Mouse (Mus musculus) mouse trophoblast stem cell (cell line): ENCODE measurements around the gene Sptbn1.
"Not testable (repeated sequence)": the region's sequence is repeated elsewhere in the genome, so short reads cannot be mapped to it uniquely, and the experiment has no call there.

Experiments used
- in situ Hi-C, 2 experiments: fragments of 300-500 bp; cut with MseI, MboI; formaldehyde crosslinking; loops; 2 replicates in 1 of 2; 3 replicates in 1 of 2; pipeline ENCODE4 v1.15.1; 2025

Gene Sptbn1

DNA sequence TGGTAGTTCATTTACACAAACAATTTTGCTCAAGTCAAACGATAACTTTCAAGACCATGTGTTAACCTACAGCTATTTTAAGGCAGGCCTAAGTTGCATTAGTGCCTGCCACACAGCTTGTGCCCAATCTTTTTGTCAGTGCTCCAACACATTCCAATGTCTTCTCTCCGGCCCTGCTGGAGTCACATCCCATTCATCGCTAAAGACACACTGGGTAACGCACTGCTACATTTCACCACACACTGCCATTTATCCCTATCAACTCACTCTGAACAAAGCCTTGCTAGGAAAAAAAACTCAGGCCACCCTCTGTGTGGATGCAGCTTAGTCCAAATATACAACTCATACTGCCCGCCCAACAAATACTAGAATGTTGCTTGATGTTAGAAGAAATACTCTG lies 11.5 kb downstream of the Sptbn1 start:
- in situ Hi-C loops: no loop called here

DNA sequence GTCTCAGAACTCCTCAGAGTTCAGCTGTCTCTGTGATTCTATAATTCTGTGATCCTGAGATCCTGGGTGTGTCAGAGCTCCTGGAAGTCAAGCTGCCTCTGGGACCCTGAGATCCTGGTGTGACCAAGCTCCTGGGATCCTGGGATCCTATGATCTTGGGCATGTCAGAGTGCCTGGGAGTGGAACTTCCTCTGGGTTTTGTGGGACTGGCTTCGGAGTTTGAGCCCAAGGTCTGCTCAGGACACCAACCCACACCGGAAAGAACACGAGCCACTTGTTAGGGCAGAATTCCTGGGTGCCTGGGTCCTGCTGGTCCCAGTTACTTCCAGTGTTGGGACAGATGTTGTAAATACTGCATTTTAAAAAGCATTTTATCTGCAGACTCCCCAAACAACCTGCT lies 12.8 kb downstream of the Sptbn1 start:
- in situ Hi-C loops: not testable (repeated sequence)

GRCm38 (mm10) chr11:30251294-30251904 lies 16.6 kb downstream of the Sptbn1 start:
- in situ Hi-C loops: no loop called here

- in situ Hi-C loops: no loop called here
Observed at GRCm38 (mm10) chr11:30249452-30250016, 18.4 kb downstream of the Sptbn1 start.

DNA sequence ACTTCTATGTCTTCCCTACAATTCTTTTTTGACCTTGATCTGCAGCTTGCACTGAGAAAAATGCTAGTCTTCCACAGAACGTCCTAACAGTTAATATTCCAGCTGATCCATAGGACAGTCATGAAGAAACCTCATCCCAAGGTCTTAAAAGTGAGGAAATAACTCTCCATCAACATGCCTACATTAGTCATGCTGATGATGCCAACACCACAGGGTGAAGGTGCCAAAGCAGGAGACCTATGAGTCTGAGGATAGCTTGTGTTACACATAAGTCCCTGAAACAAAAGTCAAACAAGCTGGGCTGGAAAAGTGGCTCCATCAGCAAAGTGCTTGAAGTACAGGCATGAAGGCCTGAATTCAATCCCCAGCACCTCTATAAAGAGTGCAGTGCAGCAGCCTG lies 20.9 kb downstream of the Sptbn1 start:
- in situ Hi-C loops: no loop called here

GRCm38 (mm10) chr11:30246161-30246560 lies 21.8 kb downstream of the Sptbn1 start:
- in situ Hi-C loops: no loop called here

- in situ Hi-C loops: no loop called here
Observed at GRCm38 (mm10) chr11:30244172-30244571, 23.8 kb downstream of the Sptbn1 start.

DNA sequence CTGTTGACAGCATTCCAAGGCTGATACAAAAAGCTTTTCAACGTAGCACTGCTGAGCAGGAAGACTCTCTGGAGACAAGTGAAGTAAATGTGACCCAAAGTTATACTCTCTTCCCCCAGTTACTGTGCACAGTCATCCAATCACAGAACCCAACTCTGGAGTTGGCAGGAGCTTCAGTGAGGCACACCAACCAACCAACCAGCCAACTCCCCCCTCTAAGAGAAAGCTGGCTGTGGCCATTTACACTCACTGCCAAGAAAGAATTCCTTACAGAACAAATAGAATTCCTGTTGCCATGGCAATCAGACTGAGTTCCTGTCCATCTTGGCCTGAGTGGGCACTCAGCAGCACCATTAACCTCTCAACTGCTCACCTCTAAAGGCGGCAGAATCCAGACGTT lies 24.4 kb downstream of the Sptbn1 start:
- in situ Hi-C loops: no loop called here

DNA sequence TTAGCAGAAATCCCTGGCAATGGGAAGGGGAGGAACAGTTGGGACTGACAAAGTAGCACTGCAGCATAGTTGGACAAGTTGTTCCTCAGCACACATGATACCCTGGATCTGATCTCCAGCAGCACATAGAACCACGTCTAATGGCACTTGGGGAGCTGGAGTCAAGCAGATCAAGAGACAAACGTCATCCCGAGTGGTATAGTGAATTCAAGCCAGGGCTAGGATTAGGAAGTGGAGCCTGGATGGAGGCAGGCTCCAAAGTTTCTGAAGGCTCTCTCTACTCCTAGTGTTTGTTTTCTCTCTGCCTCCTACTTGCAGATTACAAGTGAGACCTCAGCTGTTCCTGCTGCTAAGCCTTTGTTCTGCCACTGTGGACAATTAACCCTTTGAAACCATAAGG lies 27.1 kb downstream of the Sptbn1 start:
- in situ Hi-C loops: no loop called here

DNA sequence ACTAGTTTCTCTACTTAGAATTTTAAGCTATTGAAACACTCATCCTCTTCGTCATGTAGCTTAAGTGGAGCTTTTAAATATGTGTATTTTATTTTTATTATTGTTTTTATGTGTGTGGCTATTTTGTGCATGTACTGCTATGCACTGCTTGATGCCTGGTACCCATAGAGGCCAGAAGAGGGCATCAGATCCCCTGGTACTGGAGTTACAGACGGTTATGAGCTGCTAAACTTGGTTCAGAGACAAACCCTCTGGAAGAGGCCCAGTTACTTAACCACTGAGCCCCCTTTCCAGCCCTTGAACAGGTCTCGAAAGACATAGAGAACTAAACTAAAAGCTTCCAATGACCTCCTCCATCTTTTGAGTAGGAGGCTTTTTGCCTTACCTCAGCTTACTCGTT lies 30.0 kb downstream of the Sptbn1 start:
- in situ Hi-C loops: loop anchor here (5.0 to 10.0 kb wide), 2 partner anchors 417 to 419 kb away; no protein-coding TSS in a partner anchor

DNA sequence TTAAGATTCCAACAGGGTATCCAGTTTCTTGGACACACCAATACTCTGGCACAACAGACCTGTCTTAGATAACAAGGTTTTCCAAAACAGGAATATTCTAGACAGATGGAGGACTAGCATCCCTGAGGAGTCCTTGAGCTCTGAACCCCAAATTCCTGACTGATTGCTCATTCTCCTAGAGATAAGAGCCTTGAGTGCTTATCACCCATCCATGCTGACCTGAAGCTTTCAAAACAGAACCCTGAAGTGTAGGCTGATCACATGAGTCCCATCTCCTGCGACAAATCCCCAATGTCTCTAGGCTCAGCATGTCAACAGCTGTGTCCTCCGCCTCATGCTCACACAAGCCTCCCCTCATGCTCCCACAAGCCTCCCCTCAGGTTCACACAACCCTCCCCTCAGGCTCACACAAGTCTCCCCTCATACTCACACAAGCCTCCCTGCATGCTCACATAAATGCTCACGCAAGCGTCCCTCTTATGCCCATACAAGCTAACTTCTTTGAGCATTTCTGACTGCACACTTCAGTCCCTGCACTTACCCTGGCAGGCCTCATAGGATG lies 31.2 kb downstream of the Sptbn1 start:
- in situ Hi-C loops: loop anchor here (5.0 to 10.0 kb wide), 2 partner anchors 418 to 421 kb away; no protein-coding TSS in a partner anchor

DNA sequence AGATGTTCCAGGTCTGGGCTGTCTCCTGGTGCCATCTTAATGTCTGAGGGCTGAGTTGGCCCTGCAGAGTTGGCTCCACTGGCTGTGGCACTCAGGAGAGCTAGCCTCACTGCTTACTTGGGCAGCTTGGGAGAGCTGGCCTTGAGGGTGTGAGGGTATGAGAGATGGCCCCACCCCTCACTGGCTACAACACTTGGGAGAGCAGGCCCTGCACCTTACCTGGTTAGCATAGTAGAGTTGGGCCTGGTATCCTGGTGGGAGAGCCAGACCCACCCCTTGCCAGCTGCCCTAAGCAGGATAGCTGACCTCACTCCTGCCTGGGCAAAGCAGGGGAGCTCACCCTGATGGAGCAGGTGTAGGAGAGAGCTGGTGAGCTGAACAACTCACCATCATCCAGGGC lies 32.3 kb downstream of the Sptbn1 start:
- in situ Hi-C loops: loop anchor here (5.0 to 10.0 kb wide), 2 partner anchors 419 to 422 kb away; no protein-coding TSS in a partner anchor

DNA sequence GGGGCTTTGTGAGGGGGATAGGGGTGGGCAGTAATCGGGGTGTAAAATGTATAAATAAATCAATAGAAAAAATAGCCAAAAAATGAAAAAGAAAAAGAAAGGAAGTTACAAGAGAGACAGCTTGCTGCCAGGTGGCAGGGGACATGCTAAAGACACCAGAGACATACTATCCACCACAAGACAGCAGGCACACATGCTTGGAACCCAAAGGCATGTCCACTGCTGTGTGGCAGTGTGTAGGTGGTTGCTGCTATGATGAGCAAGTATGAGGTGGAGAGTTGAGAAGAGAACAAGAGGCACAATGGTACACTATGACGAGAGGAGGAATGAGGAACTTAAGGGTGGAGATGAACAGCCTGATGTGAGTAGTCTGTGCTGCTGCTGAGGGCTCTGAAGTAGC lies 32.8 kb downstream of the Sptbn1 start:
- in situ Hi-C loops: loop anchor here (5.0 to 10.0 kb wide), 2 partner anchors 420 to 422 kb away; no protein-coding TSS in a partner anchor

DNA sequence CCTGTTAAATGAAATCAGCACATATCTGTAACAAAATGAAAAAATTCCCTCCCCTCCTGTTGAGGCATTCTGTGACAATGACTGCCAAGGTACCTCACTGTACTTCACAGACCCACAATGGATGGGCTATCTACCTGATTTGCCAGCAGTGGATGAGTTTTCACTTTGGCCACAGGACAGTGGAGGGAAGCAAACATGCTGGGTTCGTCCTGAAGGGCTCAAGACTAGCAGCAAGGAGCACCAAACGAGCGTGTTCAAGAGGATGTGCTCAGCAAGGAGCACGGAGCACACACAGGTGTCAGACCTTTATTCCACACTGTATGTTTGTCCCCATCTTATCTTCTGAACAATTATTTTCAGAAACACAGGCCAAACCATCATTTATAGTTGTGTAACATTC lies 34.0 kb downstream of the Sptbn1 start:
- in situ Hi-C loops: loop anchor here in 1 of 2 experiments (10.0 kb wide), 1 partner anchor 421 kb away; no protein-coding TSS in a partner anchor

DNA sequence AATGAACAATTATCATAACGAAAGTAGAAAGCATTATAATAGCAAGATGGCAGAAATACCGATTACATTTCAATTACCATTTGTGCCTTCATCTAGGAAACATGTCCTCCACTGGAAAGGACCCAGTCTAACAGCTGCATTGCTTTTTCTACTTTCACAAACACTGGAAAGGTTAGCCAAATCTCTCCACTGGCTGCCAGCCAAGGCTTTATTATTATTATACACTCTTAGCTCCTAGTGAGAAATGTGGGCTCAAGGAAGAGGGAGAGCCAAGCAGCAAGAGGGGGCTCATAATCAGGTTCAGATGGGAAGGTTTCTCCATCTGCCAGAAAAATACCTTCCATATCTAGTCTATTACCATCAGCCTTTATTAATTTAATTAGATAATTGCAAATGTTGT lies 35.9 kb downstream of the Sptbn1 start:
- in situ Hi-C loops: loop anchor here in 1 of 2 experiments (10.0 kb wide), 1 partner anchor 423 kb away; no protein-coding TSS in a partner anchor

GRCm38 (mm10) chr11:30231336-30231735 lies 36.6 kb downstream of the Sptbn1 start:
- in situ Hi-C loops: loop anchor here in 1 of 2 experiments (10.0 kb wide), 1 partner anchor 423 kb away; no protein-coding TSS in a partner anchor

GRCm38 (mm10) chr11:30230330-30230771 lies 37.6 kb downstream of the Sptbn1 start:
- in situ Hi-C loops: loop anchor here in 1 of 2 experiments (10.0 kb wide), 1 partner anchor 424 kb away; no protein-coding TSS in a partner anchor

- in situ Hi-C loops: loop anchor here in 1 of 2 experiments (10.0 kb wide), 1 partner anchor 132 kb away; no protein-coding TSS in a partner anchor
Observed at GRCm38 (mm10) chr11:30226756-30227155, 41.2 kb downstream of the Sptbn1 start.

DNA sequence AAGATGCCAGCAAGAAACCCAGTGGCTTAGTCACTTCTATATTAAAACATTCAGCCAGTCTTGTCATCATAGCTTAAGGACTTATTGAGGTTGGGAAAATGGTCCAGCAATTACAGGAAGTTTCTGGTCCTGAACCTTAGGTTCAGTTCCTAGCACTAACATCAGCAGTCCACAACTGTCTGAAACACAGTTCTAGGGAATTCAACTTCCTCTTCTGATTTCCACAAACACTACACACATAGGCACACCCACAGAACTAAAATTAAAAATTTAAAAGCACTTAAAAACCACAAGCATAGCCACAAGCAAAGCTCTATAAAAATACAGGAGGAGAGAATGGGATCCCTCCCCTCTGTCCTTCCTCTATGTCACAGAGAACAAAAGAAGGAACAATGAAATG lies 43.4 kb downstream of the Sptbn1 start:
- in situ Hi-C loops: loop anchor here in 1 of 2 experiments (10.0 kb wide), 1 partner anchor 130 kb away; no protein-coding TSS in a partner anchor

DNA sequence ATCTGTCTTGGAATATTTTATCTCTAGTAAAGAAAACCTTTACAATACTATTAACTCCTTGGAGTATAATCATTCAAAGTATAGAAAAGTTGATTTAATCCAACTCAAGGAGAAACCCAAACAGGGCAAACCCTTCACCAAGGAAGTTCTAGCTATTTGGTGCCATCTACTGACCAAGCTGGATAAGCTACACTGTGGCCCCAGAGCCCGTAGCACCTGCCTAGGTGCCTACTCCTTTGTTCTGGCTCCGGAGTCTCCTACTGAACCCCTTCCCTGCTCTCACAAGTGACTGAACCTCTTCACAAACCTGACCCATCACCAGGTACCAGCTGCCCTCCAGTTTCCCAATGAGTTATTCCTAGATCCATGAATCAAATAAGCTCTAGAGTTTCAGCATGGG lies 45.3 kb downstream of the Sptbn1 start:
- in situ Hi-C loops: loop anchor here in 1 of 2 experiments (10.0 kb wide), 1 partner anchor 128 kb away; no protein-coding TSS in a partner anchor

- in situ Hi-C loops: loop anchor here in 1 of 2 experiments (10.0 kb wide), 1 partner anchor 126 kb away; no protein-coding TSS in a partner anchor
Observed at GRCm38 (mm10) chr11:30221043-30221442, 46.9 kb downstream of the Sptbn1 start.

- in situ Hi-C loops: no loop called here
Observed at GRCm38 (mm10) chr11:30218386-30218785, 49.6 kb downstream of the Sptbn1 start.
